Mouse (Mus musculus) liver, embryonic 16.5 days (tissue): Measurements from ENCODE around the gene Napsa. TPM values are rescaled to one million over a fixed set of nuclear protein-coding genes. Genes with fewer than 3 reads are reported as not detected.

Experiments used
- ATAC-seq: fragments of 200-750 bp; cut with Nextera tagmentation; 2 replicates; pipeline ENCODE4 v1.8.0; 2017; ENCODE audit warnings: low read depth, mild to moderate bottlenecking, moderate number of reproducible peaks, moderate library complexity
- H3K27ac ChIP-seq: fragments of 300-500 bp; sonication (generic); 2 replicates; pipeline ENCODE4 v1.5.1; 2014; ENCODE audit warnings: mild to moderate bottlenecking, low read length
- H3K27me3 ChIP-seq: fragments of 300-500 bp; sonication (generic); 2 replicates; pipeline ENCODE4 v1.6.1; 2014; ENCODE audit warnings: low read depth, low read length, mixed read lengths; ENCODE audit not compliant: control insufficient read depth, insufficient read depth
- H3K36me3 ChIP-seq: fragments of 300-500 bp; sonication (generic); 2 replicates; pipeline ENCODE4 v1.6.1; 2014; ENCODE audit warnings: mild to moderate bottlenecking; ENCODE audit not compliant: control insufficient read depth, insufficient read depth
- H3K4me1 ChIP-seq: fragments of 300-500 bp; sonication (generic); 2 replicates; pipeline ENCODE4 v1.6.1; 2014; ENCODE audit warnings: low read depth, low read length, mixed read lengths; ENCODE audit not compliant: control insufficient read depth
- H3K4me2 ChIP-seq: fragments of 300-500 bp; sonication (generic); 2 replicates; pipeline ENCODE4 v1.6.1; 2014; ENCODE audit warnings: low read depth, low read length, mixed read lengths
- H3K4me3 ChIP-seq: fragments of 300-500 bp; sonication (generic); 2 replicates; pipeline ENCODE4 v1.5.1; 2014; ENCODE audit warnings: low read depth, mild to moderate bottlenecking, low read length
- H3K9ac ChIP-seq: fragments of 300-500 bp; sonication (generic); 2 replicates; pipeline ENCODE4 v1.6.1; 2014; ENCODE audit warnings: low read depth, low read length
- H3K9me3 ChIP-seq: fragments of 300-500 bp; sonication (generic); replicated peaks from 2 replicates; pipeline ENCODE4 v1.6.1; 2016; ENCODE audit warnings: low read length; ENCODE audit not compliant: control insufficient read depth
- WGBS: fragments of 180-500 bp; shearing (Covaris S2); extraction: QIAGEN DNeasy Blood & Tissue Kit; methylation state at CpG from one replicate; pipeline ENCODE4 v1.1.7; 2014; ENCODE audit not compliant: insufficient replicate concordance; 5-methylcytosine and 5-hydroxymethylcytosine counted together
- polyA plus RNA-seq: library from polyadenylated mRNA; unstranded; fragments of >200 nt; fragmentation: Nextera tagmentation; extraction: Ambion mirVana; gene quantifications from 2 replicates; pipeline ENCODE4 v1.2.1, GENCODE M21; 2015

Napsa gene
- polyA plus RNA-seq, 1 experiment from 2014 or later = 11.5 TPM

- ATAC-seq = no peak
- no peaks in the 10 kb centered on the region for H3K36me3 ChIP-seq
- H3K9ac ChIP-seq = no peak overlapping the region
- no peaks in the 10 kb centered on the region for H3K27me3 ChIP-seq
- no peak overlapping the region for H3K4me3 ChIP-seq
- no peak overlapping the region for H3K4me2 ChIP-seq
- H3K27ac ChIP-seq = no peak overlapping the region
- no peaks in the 10 kb centered on the region for H3K9me3 ChIP-seq
- 28% methylated on average over 18 of the region's 18 CpGs for WGBS
- H3K4me1 ChIP-seq = no peaks in the 10 kb centered on the region
Observed at GRCm38 (mm10) chr7:44623714-44624542, 51.7 kb downstream of the Napsa start.

- H3K9ac ChIP-seq = no peak overlapping the region
- no peaks in the 10 kb centered on the region for H3K4me1 ChIP-seq
- H3K4me2 ChIP-seq = no peak overlapping the region
- no peaks in the 10 kb centered on the region for H3K9me3 ChIP-seq
- no peak for ATAC-seq
- 48% methylated on average over 3 of the region's 3 CpGs for WGBS
- H3K27me3 ChIP-seq = no peaks in the 10 kb centered on the region
- H3K4me3 ChIP-seq = no peak overlapping the region
- no peaks in the 10 kb centered on the region for H3K36me3 ChIP-seq
- H3K27ac ChIP-seq = no peak overlapping the region
Observed at GRCm38 (mm10) chr7:44624543-44624826, 52.3 kb downstream of the Napsa start.

GRCm38 (mm10) chr7:44624828-44625227, 52.6 kb downstream of the Napsa start:
- Histone ChIP-seq H3K27ac (no peak overlapping the region), H3K4me3 (no peak overlapping the region), H3K27me3 (no peaks in the 10 kb centered on the region), H3K4me1 (no peaks in the 10 kb centered on the region), H3K4me2 (no peak overlapping the region), H3K9me3 (no peaks in the 10 kb centered on the region), H3K36me3 (no peaks in the 10 kb centered on the region), H3K9ac (no peak overlapping the region)
- 47% methylated on average over 14 of the region's 14 CpGs for WGBS
- no peak for ATAC-seq

GRCm38 (mm10) chr7:44625241-44626067, 53.3 kb downstream of the Napsa start:
- no peaks in the 10 kb centered on the region for H3K4me1 ChIP-seq
- no peak overlapping the region for H3K27ac ChIP-seq
- H3K9me3 ChIP-seq = no peaks in the 10 kb centered on the region
- H3K4me2 ChIP-seq = no peak overlapping the region
- H3K9ac ChIP-seq = no peak overlapping the region
- no peaks in the 10 kb centered on the region for H3K27me3 ChIP-seq
- no peaks in the 10 kb centered on the region for H3K36me3 ChIP-seq
- H3K4me3 ChIP-seq = no peak overlapping the region
- WGBS = 68% methylated on average over 13 of the region's 13 CpGs
- ATAC-seq = no peak

- no peak for ATAC-seq
- Histone ChIP-seq H3K27me3 (no peaks in the 10 kb centered on the region), H3K4me1 (no peaks in the 10 kb centered on the region), H3K4me2 (no peak overlapping the region), H3K36me3 (no peaks in the 10 kb centered on the region), H3K9ac (no peak overlapping the region), H3K4me3 (no peak overlapping the region), H3K27ac (no peak overlapping the region), H3K9me3 (no peaks in the 10 kb centered on the region)
- 34% methylated on average over 1 of the region's 1 CpGs for WGBS
Observed at GRCm38 (mm10) chr7:44626068-44626385, 53.8 kb downstream of the Napsa start.

GRCm38 (mm10) chr7:44626966-44627365, 54.8 kb downstream of the Napsa start:
- WGBS = 66% methylated on average over 13 of the region's 13 CpGs
- ATAC-seq = no peak
- H3K9ac ChIP-seq = no peak overlapping the region

GRCm38 (mm10) chr7:44628402-44629034, 56.3 kb downstream of the Napsa start:
- H3K4me1 ChIP-seq = no peaks in the 10 kb centered on the region
- no peak overlapping the region for H3K4me2 ChIP-seq
- H3K9me3 ChIP-seq = no peaks in the 10 kb centered on the region
- H3K27ac ChIP-seq = no peak overlapping the region
- H3K4me3 ChIP-seq = no peak overlapping the region
- H3K27me3 ChIP-seq = peaks cover 2% of the 10 kb centered on the region; the same call in 1 of the 2 replicates
- ATAC-seq = no peak
- H3K9ac ChIP-seq = no peak overlapping the region
- WGBS = 69% methylated on average over 15 of the region's 15 CpGs
- H3K36me3 ChIP-seq = no peaks in the 10 kb centered on the region

More at GRCm38 (mm10) chr7:44626966-44627365, 54.8 kb downstream of the Napsa start:
- no peak overlapping the region for H3K27ac ChIP-seq
- no peaks in the 10 kb centered on the region for H3K36me3 ChIP-seq
- no peaks in the 10 kb centered on the region for H3K27me3 ChIP-seq
- no peak overlapping the region for H3K4me2 ChIP-seq
- no peaks in the 10 kb centered on the region for H3K9me3 ChIP-seq
- no peak overlapping the region for H3K4me3 ChIP-seq
- H3K4me1 ChIP-seq = no peaks in the 10 kb centered on the region

- 59% methylated on average over 13 of the region's 13 CpGs for WGBS
- Histone ChIP-seq H3K9me3 (no peaks in the 10 kb centered on the region), H3K27ac (no peak overlapping the region), H3K36me3 (no peaks in the 10 kb centered on the region), H3K27me3 (peaks cover 2% of the 10 kb centered on the region; the same call in 1 of the 2 replicates), H3K4me3 (no peak overlapping the region), H3K4me2 (no peak overlapping the region), H3K9ac (no peak overlapping the region), H3K4me1 (no peaks in the 10 kb centered on the region)
- no peak for ATAC-seq
Observed at GRCm38 (mm10) chr7:44630437-44630836, 58.3 kb downstream of the Napsa start.

GRCm38 (mm10) chr7:44632676-44633075, 60.5 kb downstream of the Napsa start:
- WGBS = 34% methylated on average over 13 of the region's 13 CpGs
- no peak overlapping the region for H3K27ac ChIP-seq

More at GRCm38 (mm10) chr7:44632676-44633075, 60.5 kb downstream of the Napsa start:
- ATAC-seq = no peak
- Histone ChIP-seq H3K4me2 (no peak overlapping the region), H3K9ac (no peak overlapping the region), H3K4me3 (no peak overlapping the region), H3K36me3 (no peaks in the 10 kb centered on the region), H3K4me1 (no peaks in the 10 kb centered on the region), H3K9me3 (no peaks in the 10 kb centered on the region), H3K27me3 (peaks cover 2% of the 10 kb centered on the region; the same call in 1 of the 2 replicates)
